Mouse (Mus musculus) natural killer cell, adult 2 months (primary cell): ENCODE measurements around the gene Prkab1.

Experiments
- DNase-seq, 2 experiments: peaks; one replicate each; pipeline ENCODE4 v3.0.0; 2022; ENCODE audit warnings: low spot score in 2 of 2

Prkab1 gene

GRCm38 (mm10) chr5:115979134-115979696 is 45.1 kb downstream of the Prkab1 start:
- DNase-seq: peak in 1 of 2 experiments; percentile 25

- no peak for DNase-seq
These were observed 46.1 kb downstream of the Prkab1 start for GRCm38 (mm10) chr5:115978255-115978654.

- peak; percentile 11 to 34 for DNase-seq
These were observed 46.6 kb downstream of the Prkab1 start for GRCm38 (mm10) chr5:115977757-115978156.

GRCm38 (mm10) chr5:115977266-115977665 is 47.0 kb downstream of the Prkab1 start:
- no peak for DNase-seq

GRCm38 (mm10) chr5:115976446-115976845 is 47.9 kb downstream of the Prkab1 start:
- DNase-seq: no peak

- DNase-seq: no peak
These were observed 48.6 kb downstream of the Prkab1 start for GRCm38 (mm10) chr5:115975672-115976071.

GRCm38 (mm10) chr5:115971236-115971635 is 53.1 kb downstream of the Prkab1 start:
- DNase-seq: no peak
